In the genomic region with DNA sequence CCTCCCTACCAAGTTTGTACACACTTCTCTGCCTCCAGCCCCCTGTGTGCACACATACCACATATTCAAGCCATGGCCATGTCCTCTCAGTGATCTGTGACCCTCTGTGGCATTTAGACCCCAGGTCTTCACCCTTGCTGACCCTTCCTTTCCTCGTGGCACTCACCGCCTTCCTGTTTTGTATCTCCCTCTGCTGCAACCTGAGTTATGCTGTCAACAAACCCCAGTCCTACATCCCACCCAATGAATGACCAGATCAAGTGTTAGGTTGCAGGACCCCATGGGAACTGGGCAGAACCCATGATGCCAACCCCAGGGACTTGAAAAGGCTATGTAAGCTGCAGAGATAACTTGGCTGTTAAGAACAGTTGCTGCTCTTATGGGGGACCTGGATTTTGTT, we compare ENCODE assay signal across 25 mouse cellular contexts. TPM values are rescaled to one million over a fixed set of nuclear protein-coding genes. Genes with fewer than 3 reads are reported as not detected.
DNase-seq lines count a peak whose midpoint lies in the region; ATAC-seq and TF ChIP-seq lines count a peak whose summit lies in the region.
"Had no signal": no experiment of that assay in that cellular context is flagged by ENCODE, and none has a peak within 500 bp of the region (broad histone marks: within the 10 kb centered on the region; RNA-seq: fewer than 3 reads in every experiment).

No protein-coding gene starts in this region.

- H3K4me3 ChIP-seq in megakaryocyte, embryonic 14.5 days (replicated peaks) = peak overlapping the region; percentile 12
- peak overlapping the region; percentile 57 for H3K4me3 ChIP-seq in hindbrain, postnatal 0 days (ENCODE audit: low read length)
- no peak overlapping the region for H3K4me3 ChIP-seq in neural tube, embryonic 14.5 days (ENCODE audit: low read depth, low read length)
- H3K4me3 ChIP-seq: gastrocnemius, adult 2 months; stomach, embryonic 15.5 days had no signal

- H3K4me2 ChIP-seq in hindbrain, postnatal 0 days (ENCODE audit: low read depth, low read length) = peak overlapping the region; percentile 70
- H3K4me2 ChIP-seq in neural tube, embryonic 14.5 days (ENCODE audit: low read depth, low read length) = peak overlapping the region; percentile 85
- H3K4me2 ChIP-seq: stomach, embryonic 15.5 days had no signal

- peak; percentile 46 for DNase-seq in cerebellum, adult 11-12 months
- DNase-seq in cerebellum, postnatal 14 days = no peak
- no peak for DNase-seq in hindbrain, postnatal 0 days (ENCODE audit: low spot score)
- no peak for DNase-seq in layer of hippocampus, adult 11-12 months (ENCODE audit: low spot score)
- DNase-seq in left cerebral cortex, postnatal 10 days (ENCODE audit: extremely low spot score in 1 of 2, low spot score in 2 of 2) = no peak
- DNase-seq: heart, postnatal 4 days; kidney, adult 11 months; lung, postnatal 10 days; right cerebral cortex, adult 18-20 months; thymus, adult 2 months had no signal

- ATAC-seq in megakaryocyte, adult 5-6 weeks (ENCODE audit: poor library complexity, severe bottlenecking) = no peak
- no peak for ATAC-seq in hindbrain, postnatal 0 days
- ATAC-seq in neural tube, embryonic 14.5 days (ENCODE audit: low read depth) = no peak
- ATAC-seq: CD4-positive, CD25-positive, alpha-beta regulatory T cell, adult 4 months had no signal

- 81% methylated on average over 2 of the region's 2 CpGs for WGBS in hindbrain, postnatal 0 days
- 84% methylated on average over 2 of the region's 2 CpGs for WGBS in neural tube, embryonic 14.5 days

- intact Hi-C loops in left cerebral cortex, postnatal 10 days (cut with DNase I) = loop anchor here (10.0 kb wide), 1 partner anchor 123 kb away; no protein-coding TSS in a partner anchor

- no peak for TF ChIP-seq CTCF in hindbrain, postnatal 0 days (IDR thresholded peaks at IDR 0.05; ENCODE audit: low read depth)

- no peaks in the 10 kb centered on the region for H3K27me3 ChIP-seq in megakaryocyte, embryonic 14.5 days (replicated peaks)
- H3K27me3 ChIP-seq in hindbrain, postnatal 0 days (ENCODE audit: insufficient read depth, low read length) = no peaks in the 10 kb centered on the region
- no peaks in the 10 kb centered on the region for H3K27me3 ChIP-seq in neural tube, embryonic 14.5 days (ENCODE audit: control insufficient read depth, insufficient read depth, low read length)

- H3K27ac ChIP-seq in hindbrain, postnatal 0 days = 0 out of 2 replicates have a peak overlapping the region, but pooled peaks have one; percentile 59
- no peak overlapping the region for H3K27ac ChIP-seq in neural tube, embryonic 14.5 days (ENCODE audit: low read depth, low read length)
- H3K27ac ChIP-seq: embryonic facial prominence, embryonic 13.5 days; gastrocnemius, adult 2 months; kidney, postnatal 0 days; limb, embryonic 12.5 days; liver, embryonic 14.5 days; stomach, embryonic 15.5 days had no signal

- H3K9ac ChIP-seq in hindbrain, postnatal 0 days (replicated peaks; ENCODE audit: low read length) = peak overlapping the region; percentile 55; the same call in 1 of the 2 replicates
- no peak overlapping the region for H3K9ac ChIP-seq in neural tube, embryonic 14.5 days (replicated peaks; ENCODE audit: low read depth, low read length)
- H3K9ac ChIP-seq: limb, embryonic 12.5 days; liver, embryonic 14.5 days; stomach, embryonic 15.5 days had no signal

- H3K4me1 ChIP-seq in megakaryocyte, embryonic 14.5 days = peaks cover 70% of the 10 kb centered on the region
- H3K4me1 ChIP-seq in hindbrain, postnatal 0 days (ENCODE audit: insufficient read depth, low read length) = peaks cover 24% of the 10 kb centered on the region
- peaks cover 32% of the 10 kb centered on the region for H3K4me1 ChIP-seq in neural tube, embryonic 14.5 days (ENCODE audit: control insufficient read depth, insufficient read depth, low read length)

- H3K36me3 ChIP-seq in megakaryocyte, embryonic 14.5 days (replicated peaks; ENCODE audit: low read length) = peaks cover 73% of the 10 kb centered on the region
- no peaks in the 10 kb centered on the region for H3K36me3 ChIP-seq in hindbrain, postnatal 0 days (ENCODE audit: insufficient read depth, low read length)
- no peaks in the 10 kb centered on the region for H3K36me3 ChIP-seq in neural tube, embryonic 14.5 days (ENCODE audit: control insufficient read depth, insufficient read depth, low read length)
- H3K36me3 ChIP-seq: embryonic facial prominence, embryonic 13.5 days; stomach, embryonic 15.5 days had no signal

- no peaks in the 10 kb centered on the region for H3K9me3 ChIP-seq in megakaryocyte, embryonic 14.5 days
- no peaks in the 10 kb centered on the region for H3K9me3 ChIP-seq in hindbrain, postnatal 0 days (ENCODE audit: low read length)
- no peaks in the 10 kb centered on the region for H3K9me3 ChIP-seq in neural tube, embryonic 14.5 days (ENCODE audit: control insufficient read depth, low read length)
- H3K9me3 ChIP-seq: embryonic facial prominence, embryonic 13.5 days; G1E; limb, embryonic 12.5 days; stomach, embryonic 15.5 days had no signal

RNA-seq across cellular contexts. Expression of a gene that starts 2.3 kb away (rescaled TPM):
- 122 and 153 TPM in 2 replicates for polyA plus RNA-seq in megakaryocyte, embryonic 14.5 days (2012; ENCODE audit: insufficient read depth, low replicate concordance)
- 38.3 and 47.7 TPM in 2 replicates for total RNA-seq in megakaryocyte, adult 5-6 weeks (2015)
- total RNA-seq in megakaryocyte, adult 5-6 weeks (2017) = 30.2 and 38.9 TPM in 2 replicates
- total RNA-seq in hindbrain, postnatal 0 days (2014; rRNA removed) = 134 and 142 TPM in 2 replicates
- polyA plus RNA-seq in hindbrain, postnatal 0 days (2015; fragmentation: Nextera tagmentation; extraction: Ambion mirVana) = 88.0 and 91.9 TPM in 2 replicates
- polyA plus RNA-seq in neural tube, embryonic 14.5 days (2014; fragmentation: Nextera tagmentation; extraction: Ambion mirVana) = 65.1 and 76.5 TPM in 2 replicates
- 100 to 1,000 TPM; 234 to 237 TPM for total RNA-seq in left cerebral cortex, postnatal 10 days (2021)

RNA-seq across cellular contexts. Expression of a gene that starts 5.1 kb away (rescaled TPM):
- polyA plus RNA-seq in megakaryocyte, embryonic 14.5 days (2012; ENCODE audit: insufficient read depth, low replicate concordance) = 140 and 181 TPM in 2 replicates
- total RNA-seq in megakaryocyte, adult 5-6 weeks (2015) = 245 and 277 TPM in 2 replicates
- total RNA-seq in megakaryocyte, adult 5-6 weeks (2017) = 72.9 and 83.4 TPM in 2 replicates
- total RNA-seq in hindbrain, postnatal 0 days (2014; rRNA removed) = 49.4 and 57.5 TPM in 2 replicates
- 63.9 and 64.6 TPM in 2 replicates for polyA plus RNA-seq in hindbrain, postnatal 0 days (2015; fragmentation: Nextera tagmentation; extraction: Ambion mirVana)
- 78.3 and 81.1 TPM in 2 replicates for polyA plus RNA-seq in neural tube, embryonic 14.5 days (2014; fragmentation: Nextera tagmentation; extraction: Ambion mirVana)
- total RNA-seq in left cerebral cortex, postnatal 10 days (2021) = 10 to 100 TPM; 20.4 to 21.6 TPM

RNA-seq across cellular contexts. Expression of a gene that starts 20.7 kb away (rescaled TPM):
- not detected in 2 replicates for polyA plus RNA-seq in megakaryocyte, embryonic 14.5 days (2012; ENCODE audit: insufficient read depth, low replicate concordance)
- not detected in 2 replicates for total RNA-seq in megakaryocyte, adult 5-6 weeks (2015)
- not detected in 2 replicates for total RNA-seq in megakaryocyte, adult 5-6 weeks (2017)
- total RNA-seq in hindbrain, postnatal 0 days (2014; rRNA removed) = not detected in 2 replicates
- polyA plus RNA-seq in hindbrain, postnatal 0 days (2015; fragmentation: Nextera tagmentation; extraction: Ambion mirVana) = not detected in 2 replicates
- polyA plus RNA-seq in neural tube, embryonic 14.5 days (2014; fragmentation: Nextera tagmentation; extraction: Ambion mirVana) = not detected in 2 replicates
- not detected for total RNA-seq in left cerebral cortex, postnatal 10 days (2021)
- total RNA-seq: G1E; gastrocnemius, adult 2 months; granulocyte monocyte progenitor cell, adult 5-6 weeks; heart, postnatal 4 days; left cerebral cortex, adult 8-10 months; neutrophil, adult 5-6 weeks had no signal
- polyA plus RNA-seq: CD4-positive, CD25-positive, alpha-beta regulatory T cell, adult 4 months; embryonic facial prominence, embryonic 13.5 days; G1E; heart, embryonic 14.5 days; limb, embryonic 12.5 days had no signal

RNA-seq across cellular contexts. Expression of a gene that starts 23.6 kb away (rescaled TPM):
- polyA plus RNA-seq in megakaryocyte, embryonic 14.5 days (2012; ENCODE audit: insufficient read depth, low replicate concordance) = 293 and 434 TPM in 2 replicates
- total RNA-seq in megakaryocyte, adult 5-6 weeks (2015) = 111 and 139 TPM in 2 replicates
- 72.5 and 76.7 TPM in 2 replicates for total RNA-seq in megakaryocyte, adult 5-6 weeks (2017)
- 33.4 and 38.2 TPM in 2 replicates for total RNA-seq in hindbrain, postnatal 0 days (2014; rRNA removed)
- 89.4 and 94.3 TPM in 2 replicates for polyA plus RNA-seq in hindbrain, postnatal 0 days (2015; fragmentation: Nextera tagmentation; extraction: Ambion mirVana)
- 98.8 and 110 TPM in 2 replicates for polyA plus RNA-seq in neural tube, embryonic 14.5 days (2014; fragmentation: Nextera tagmentation; extraction: Ambion mirVana)
- total RNA-seq in left cerebral cortex, postnatal 10 days (2021) = 10 to 100 TPM; 74.2 to 83.5 TPM

RNA-seq across cellular contexts. Expression of a gene that starts 37.5 kb away (rescaled TPM):
- not detected in 2 replicates for polyA plus RNA-seq in megakaryocyte, embryonic 14.5 days (2012; ENCODE audit: insufficient read depth, low replicate concordance)
- not detected in 2 replicates for total RNA-seq in megakaryocyte, adult 5-6 weeks (2015)
- not detected in 2 replicates for total RNA-seq in megakaryocyte, adult 5-6 weeks (2017)
- 0.37 TPM in 1 of 2 replicates, not detected in the other for total RNA-seq in hindbrain, postnatal 0 days (2014; rRNA removed)
- polyA plus RNA-seq in hindbrain, postnatal 0 days (2015; fragmentation: Nextera tagmentation; extraction: Ambion mirVana) = 0.05 TPM in 1 of 2 replicates, not detected in the other
- polyA plus RNA-seq in neural tube, embryonic 14.5 days (2014; fragmentation: Nextera tagmentation; extraction: Ambion mirVana) = not detected in 2 replicates
- total RNA-seq in left cerebral cortex, postnatal 10 days (2021) = not detected
- total RNA-seq: gastrocnemius, adult 2 months; granulocyte monocyte progenitor cell, adult 5-6 weeks had no signal
- polyA plus RNA-seq: embryonic facial prominence, embryonic 13.5 days; G1E; heart, embryonic 14.5 days; limb, embryonic 12.5 days; liver, embryonic 14.5 days; stomach, embryonic 15.5 days had no signal
